Mouse (Mus musculus) forebrain, embryonic 10.5 days (tissue): Measurements from ENCODE around the gene Sun1. TPM values are rescaled to one million over a fixed set of nuclear protein-coding genes. Genes with fewer than 3 reads are reported as not detected.

ENCODE experiments used
- DNase-seq: peaks from one replicate; pipeline ENCODE4 v3.0.0-alpha.2; 2017; ENCODE audit warnings: low spot score; ENCODE audit errors: extremely low spot score
- H3K27ac ChIP-seq: fragments of 300-500 bp; sonication (generic); 2 replicates; pipeline ENCODE4 v1.5.1; 2016; ENCODE audit warnings: mild to moderate bottlenecking
- H3K27me3 ChIP-seq: fragments of 300-500 bp; sonication (generic); 2 replicates; pipeline ENCODE4 v1.6.1; 2016; ENCODE audit warnings: mild to moderate bottlenecking; ENCODE audit not compliant: poor library complexity, severe bottlenecking
- H3K36me3 ChIP-seq: fragments of 300-500 bp; sonication (generic); replicated peaks from 2 replicates; pipeline ENCODE4 v1.6.1; 2016; ENCODE audit warnings: mild to moderate bottlenecking, moderate library complexity
- H3K4me1 ChIP-seq: fragments of 300-500 bp; sonication (generic); 2 replicates; pipeline ENCODE4 v1.6.1; 2016
- H3K4me3 ChIP-seq: fragments of 300-500 bp; sonication (generic); 2 replicates; pipeline ENCODE4 v1.5.1; 2016; ENCODE audit warnings: mild to moderate bottlenecking, moderate library complexity
- H3K9me3 ChIP-seq: fragments of 300-500 bp; sonication (generic); 2 replicates; pipeline ENCODE4 v1.6.1; 2016; ENCODE audit warnings: mild to moderate bottlenecking, moderate library complexity
- WGBS: fragments of 180-500 bp; shearing (Covaris S2); methylation state at CpG from one replicate; pipeline ENCODE4 v1.1.7; 2016; 5-methylcytosine and 5-hydroxymethylcytosine counted together
- polyA plus RNA-seq: library from polyadenylated mRNA; unstranded; fragments of >200 nt; fragmentation: Nextera tagmentation; extraction: Ambion mirVana; gene quantifications from 2 replicates; pipeline ENCODE4 v1.2.1, GENCODE M21; 2016

The Sun1 gene
- polyA plus RNA-seq, 1 experiment from 2014 or later, result 52.9 TPM

GRCm38 (mm10) chr5:139241022-139241761, 40.8 kb downstream of the Sun1 start:
- no peak for DNase-seq
- H3K27me3 ChIP-seq, result no peaks in the 10 kb centered on the region
- no peak overlapping the region for H3K4me3 ChIP-seq
- H3K27ac ChIP-seq, result no peak overlapping the region
- H3K4me1 ChIP-seq, result no peaks in the 10 kb centered on the region
- no peaks in the 10 kb centered on the region for H3K9me3 ChIP-seq
- peaks cover 100% of the 10 kb centered on the region for H3K36me3 ChIP-seq
- WGBS, result 94% methylated on average over 15 of the region's 15 CpGs

DNA sequence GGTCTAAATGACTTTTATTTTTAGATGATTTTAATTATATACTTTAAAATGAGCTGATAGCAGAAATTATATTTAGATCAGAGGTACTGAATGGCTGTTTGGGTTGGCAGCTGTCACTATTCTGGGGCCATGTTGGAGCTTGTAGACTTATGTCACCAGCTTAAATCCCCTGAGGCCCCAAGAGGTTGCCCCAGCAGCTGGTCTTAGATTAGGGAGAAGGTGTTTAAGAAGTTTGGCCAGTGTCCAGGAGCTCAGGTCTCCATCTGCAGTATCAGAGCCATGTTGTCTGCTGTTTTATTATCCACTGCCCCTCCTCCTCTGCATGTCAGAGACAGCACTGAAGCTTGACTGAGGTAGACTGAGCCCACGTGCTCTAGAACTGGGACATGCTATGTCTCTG, 42.9 kb downstream of the Sun1 start:
- Histone ChIP-seq H3K27me3 (no peaks in the 10 kb centered on the region), H3K9me3 (no peaks in the 10 kb centered on the region), H3K36me3 (peaks cover 100% of the 10 kb centered on the region), H3K27ac (no peak overlapping the region), H3K4me3 (no peak overlapping the region), H3K4me1 (no peaks in the 10 kb centered on the region)
- 84% methylated on average over 1 of the region's 1 CpGs for WGBS
- no peak for DNase-seq

- Histone ChIP-seq H3K9me3 (no peaks in the 10 kb centered on the region), H3K4me3 (no peak overlapping the region), H3K27me3 (no peaks in the 10 kb centered on the region), H3K27ac (no peak overlapping the region), H3K36me3 (peaks cover 78% of the 10 kb centered on the region), H3K4me1 (peaks cover 7% of the 10 kb centered on the region)
- no peak for DNase-seq
- 92% methylated on average over 3 of the region's 3 CpGs for WGBS
Observed at GRCm38 (mm10) chr5:139247767-139248166, 47.3 kb downstream of the Sun1 start.

DNA sequence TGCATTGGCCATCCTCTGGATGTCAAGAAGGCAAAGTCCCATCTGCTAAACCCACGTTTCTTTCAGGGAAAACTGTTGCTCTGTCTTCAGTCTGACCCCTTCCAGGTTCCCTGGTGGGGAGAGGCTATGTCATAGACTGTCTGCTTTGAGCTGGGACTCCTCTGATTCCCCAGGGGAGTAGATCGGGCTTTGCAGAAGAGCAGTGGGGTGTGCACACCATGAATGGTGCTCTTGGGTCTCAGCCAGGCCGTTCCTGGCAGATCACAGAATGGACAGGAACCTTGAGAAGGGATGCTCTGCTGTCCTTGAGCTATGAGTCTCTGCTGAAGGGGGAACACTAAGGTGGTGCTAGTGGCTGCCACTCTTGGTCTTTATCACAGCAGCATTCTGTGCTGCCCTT, 48.4 kb downstream of the Sun1 start:
- no peak for DNase-seq
- no peak overlapping the region for H3K4me3 ChIP-seq
- no peaks in the 10 kb centered on the region for H3K27me3 ChIP-seq
- no peak overlapping the region for H3K27ac ChIP-seq
- WGBS, result 85% methylated on average over 3 of the region's 3 CpGs
- H3K9me3 ChIP-seq, result no peaks in the 10 kb centered on the region
- H3K4me1 ChIP-seq, result peaks cover 17% of the 10 kb centered on the region
- peaks cover 68% of the 10 kb centered on the region for H3K36me3 ChIP-seq

GRCm38 (mm10) chr5:139251279-139251678, 50.8 kb downstream of the Sun1 start:
- H3K36me3 ChIP-seq, result peaks cover 62% of the 10 kb centered on the region
- H3K27me3 ChIP-seq, result no peaks in the 10 kb centered on the region
- H3K9me3 ChIP-seq, result no peaks in the 10 kb centered on the region
- peaks cover 31% of the 10 kb centered on the region for H3K4me1 ChIP-seq
- peak overlapping the region; percentile 82; the same call in 1 of the 2 replicates for H3K4me3 ChIP-seq
- WGBS, result 84% methylated on average over 7 of the region's 7 CpGs
- no peak for DNase-seq
- H3K27ac ChIP-seq, result peak overlapping the region; percentile 94

DNA sequence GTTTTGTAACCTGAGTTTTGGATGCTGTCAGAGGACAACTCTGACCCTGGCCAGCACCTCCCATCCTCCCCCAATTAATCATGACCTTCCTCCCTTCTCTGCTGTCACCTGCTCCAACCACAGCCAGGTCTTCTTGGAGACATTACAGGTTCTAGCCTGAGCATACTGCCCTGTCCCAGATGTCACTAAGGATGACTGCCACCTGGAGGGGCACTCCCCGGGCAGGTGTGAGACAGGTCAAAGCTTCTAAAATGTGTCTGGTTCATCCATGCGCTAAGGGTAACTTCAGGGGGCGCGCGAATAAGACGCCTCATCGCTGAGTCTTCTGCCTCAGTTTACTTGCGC, 51.3 kb downstream of the Sun1 start:
- peak overlapping the region; percentile 94 for H3K27ac ChIP-seq

GRCm38 (mm10) chr5:139252081-139252909, 51.9 kb downstream of the Sun1 start, which contains the start of gene Get4:
Gene Get4 (plus strand): TSS chr5:139252324.
- H3K4me1 ChIP-seq, result peaks cover 35% of the 10 kb centered on the region
- under 1% methylated on average over 90 of the region's 90 CpGs for WGBS
- peak; percentile 99 for DNase-seq
- H3K9me3 ChIP-seq, result no peaks in the 10 kb centered on the region
- peaks cover 61% of the 10 kb centered on the region for H3K36me3 ChIP-seq
- no peaks in the 10 kb centered on the region for H3K27me3 ChIP-seq
- peak within 1 kb of the TSS; percentile 82 for H3K4me3 ChIP-seq
- peak within 1 kb of the TSS; percentile 94 for H3K27ac ChIP-seq

More for the DNA sequence above, 51.3 kb downstream of the Sun1 start:
- Histone ChIP-seq H3K36me3 (peaks cover 61% of the 10 kb centered on the region), H3K4me1 (peaks cover 31% of the 10 kb centered on the region), H3K9me3 (no peaks in the 10 kb centered on the region), H3K27me3 (no peaks in the 10 kb centered on the region), H3K4me3 (peak overlapping the region; percentile 82)
- no peak for DNase-seq
- 1% methylated on average over 8 of the region's 8 CpGs for WGBS

- peaks cover 61% of the 10 kb centered on the region for H3K36me3 ChIP-seq
Observed at GRCm38 (mm10) chr5:139252910-139253245, 52.4 kb downstream of the Sun1 start.

DNA sequence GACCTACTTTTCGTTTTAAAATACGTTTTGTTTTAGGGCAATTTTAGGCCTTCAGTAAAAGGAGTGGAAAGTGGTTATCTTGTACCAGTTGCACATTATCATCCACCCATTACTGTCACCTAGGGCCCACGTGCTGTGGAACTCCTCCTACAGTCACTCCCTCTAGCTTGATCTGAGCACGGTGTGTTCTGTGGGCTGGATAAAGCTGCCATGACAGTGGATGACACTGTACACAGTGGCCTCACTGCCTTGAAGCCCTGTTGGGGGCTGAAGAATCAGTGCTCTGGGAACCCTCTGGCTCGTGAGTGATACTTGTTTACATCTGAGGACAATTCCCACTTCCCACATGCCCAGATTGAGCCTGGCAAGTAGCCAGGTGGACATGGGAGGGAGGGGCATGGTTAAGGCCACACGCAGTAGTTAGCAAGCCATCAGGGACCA, 52.9 kb downstream of the Sun1 start:
- Histone ChIP-seq H3K4me1 (peaks cover 36% of the 10 kb centered on the region), H3K27me3 (no peaks in the 10 kb centered on the region), H3K4me3 (peak overlapping the region; percentile 82), H3K9me3 (no peaks in the 10 kb centered on the region), H3K27ac (peak overlapping the region; percentile 94), H3K36me3 (peaks cover 61% of the 10 kb centered on the region)
- WGBS, result 18% methylated on average over 6 of the region's 6 CpGs
- no peak for DNase-seq

More at GRCm38 (mm10) chr5:139252910-139253245, 52.4 kb downstream of the Sun1 start:
- peak overlapping the region; percentile 82 for H3K4me3 ChIP-seq
- H3K27ac ChIP-seq, result peak overlapping the region; percentile 94
- peaks cover 36% of the 10 kb centered on the region for H3K4me1 ChIP-seq
- DNase-seq, result no peak
- 2% methylated on average over 7 of the region's 7 CpGs for WGBS
- H3K27me3 ChIP-seq, result no peaks in the 10 kb centered on the region
- no peaks in the 10 kb centered on the region for H3K9me3 ChIP-seq

GRCm38 (mm10) chr5:139254938-139255337, 54.5 kb downstream of the Sun1 start:
- DNase-seq, result no peak
- WGBS, result 87% methylated on average over 6 of the region's 6 CpGs
- Histone ChIP-seq H3K9me3 (no peaks in the 10 kb centered on the region), H3K4me1 (peaks cover 36% of the 10 kb centered on the region), H3K27ac (no peak overlapping the region), H3K27me3 (no peaks in the 10 kb centered on the region), H3K4me3 (no peak overlapping the region), H3K36me3 (peaks cover 62% of the 10 kb centered on the region)

DNA sequence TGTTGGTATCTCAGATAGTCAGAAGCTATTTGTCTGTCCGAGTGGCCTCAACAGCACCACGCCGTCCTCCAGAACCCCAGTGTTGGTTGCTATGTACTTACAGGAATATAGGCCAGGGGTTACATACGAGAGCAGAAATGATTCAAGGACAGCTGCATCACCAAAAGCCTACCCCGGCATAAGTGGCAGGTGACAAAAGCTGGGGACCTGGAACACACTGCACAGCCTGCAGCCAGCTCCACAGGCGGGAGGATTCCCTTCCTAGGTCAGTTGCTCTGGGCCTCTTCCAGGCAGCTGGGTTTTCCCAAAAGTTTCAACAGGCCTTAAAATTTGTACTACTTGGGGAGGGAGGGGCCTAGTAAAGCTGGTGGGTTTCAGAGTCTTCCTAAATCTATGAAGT, 55.3 kb downstream of the Sun1 start:
- Histone ChIP-seq H3K27me3 (no peaks in the 10 kb centered on the region), H3K4me1 (peaks cover 36% of the 10 kb centered on the region), H3K4me3 (no peak overlapping the region), H3K27ac (no peak overlapping the region), H3K9me3 (no peaks in the 10 kb centered on the region), H3K36me3 (peaks cover 62% of the 10 kb centered on the region)
- no peak for DNase-seq
- WGBS, result 92% methylated on average over 6 of the region's 6 CpGs

- Histone ChIP-seq H3K36me3 (peaks cover 67% of the 10 kb centered on the region), H3K4me3 (no peak overlapping the region), H3K27ac (no peak overlapping the region), H3K27me3 (no peaks in the 10 kb centered on the region), H3K4me1 (peaks cover 35% of the 10 kb centered on the region), H3K9me3 (no peaks in the 10 kb centered on the region)
- WGBS, result 88% methylated on average over 3 of the region's 3 CpGs
- DNase-seq, result no peak
Observed at GRCm38 (mm10) chr5:139256211-139256765, 55.9 kb downstream of the Sun1 start.

DNA sequence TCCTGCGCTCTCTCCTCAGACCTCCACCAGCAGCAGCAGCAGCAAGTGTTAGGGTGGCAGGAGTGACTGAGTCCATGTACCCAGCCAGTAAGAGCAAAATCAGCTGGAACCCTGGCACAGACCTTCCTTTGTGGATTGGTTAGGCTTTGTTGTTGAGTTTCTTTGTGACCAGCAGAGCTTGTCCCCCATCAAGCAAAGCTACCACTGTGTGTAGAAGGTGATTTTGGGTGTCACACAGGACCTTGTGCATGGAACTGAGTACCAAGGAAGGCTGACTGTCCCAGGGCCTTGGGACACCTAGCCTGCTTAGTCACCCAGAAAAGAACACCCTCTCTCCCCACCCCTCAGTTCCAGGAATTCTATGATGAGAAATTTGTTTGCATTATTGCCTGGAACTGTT, 56.8 kb downstream of the Sun1 start:
- no peaks in the 10 kb centered on the region for H3K9me3 ChIP-seq

More for the DNA sequence above, 56.8 kb downstream of the Sun1 start:
- Histone ChIP-seq H3K4me1 (peaks cover 29% of the 10 kb centered on the region), H3K27ac (no peak overlapping the region), H3K36me3 (peaks cover 77% of the 10 kb centered on the region), H3K27me3 (no peaks in the 10 kb centered on the region), H3K4me3 (no peak overlapping the region)
- WGBS, result 86% methylated on average over 1 of the region's 1 CpGs
- no peak for DNase-seq
